Mouse (Mus musculus) embryo, embryonic 10 days (tissue): Measurements from ENCODE around the gene Cflar.
"Not testable (repeated sequence)": the region's sequence is repeated elsewhere in the genome, so short reads cannot be mapped to it uniquely, and the experiment has no call there.

ENCODE experiments used
- DNase-seq: peaks from one replicate; pipeline ENCODE4 v3.0.0-alpha.2; 2015; ENCODE audit warnings: low spot score

The Cflar gene

GRCm38 (mm10) chr1:58711365-58712016 lies at the start of gene Cflar:
TSS of gene Cflar (plus strand) at chr1:58711508.
- peak; percentile 77 for DNase-seq

GRCm38 (mm10) chr1:58662671-58663070 lies 48.6 kb upstream of the Cflar start:
- not testable (repeated sequence) for DNase-seq

- not testable (repeated sequence) for DNase-seq
Observed at GRCm38 (mm10) chr1:58663365-58663764, 47.9 kb upstream of the Cflar start.

- no peak for DNase-seq
Observed at GRCm38 (mm10) chr1:58668191-58668590, 43.1 kb upstream of the Cflar start.

- DNase-seq = not testable (repeated sequence)
Observed at GRCm38 (mm10) chr1:58669635-58670034, 41.7 kb upstream of the Cflar start.

GRCm38 (mm10) chr1:58672116-58672515 lies 39.2 kb upstream of the Cflar start:
- no peak for DNase-seq

GRCm38 (mm10) chr1:58675011-58675410 lies 36.3 kb upstream of the Cflar start:
- DNase-seq = no peak

- DNase-seq = peak; percentile 65
Observed at GRCm38 (mm10) chr1:58677575-58677974, 33.7 kb upstream of the Cflar start.

GRCm38 (mm10) chr1:58678412-58678811 lies 32.9 kb upstream of the Cflar start:
- DNase-seq = not testable (repeated sequence)

- DNase-seq = no peak
Observed at GRCm38 (mm10) chr1:58689426-58689825, 21.9 kb upstream of the Cflar start.

GRCm38 (mm10) chr1:58690006-58690744 lies 21.1 kb upstream of the Cflar start:
- no peak for DNase-seq

GRCm38 (mm10) chr1:58690834-58691488 lies 20.3 kb upstream of the Cflar start:
- DNase-seq = not testable (repeated sequence)

- DNase-seq = not testable (repeated sequence)
Observed at GRCm38 (mm10) chr1:58691718-58692117, 19.6 kb upstream of the Cflar start.

- no peak for DNase-seq
Observed at GRCm38 (mm10) chr1:58693696-58694095, 17.6 kb upstream of the Cflar start.

GRCm38 (mm10) chr1:58695810-58696209 lies 15.5 kb upstream of the Cflar start, which contains the start of gene Als2cr12:
TSS of gene Als2cr12 (minus strand) at chr1:58695989.
- not testable (repeated sequence) for DNase-seq

GRCm38 (mm10) chr1:58697607-58698006 lies 13.7 kb upstream of the Cflar start:
- DNase-seq = peak; percentile 15

- DNase-seq = no peak
Observed at GRCm38 (mm10) chr1:58698781-58699180, 12.5 kb upstream of the Cflar start.

- DNase-seq = no peak
Observed at GRCm38 (mm10) chr1:58699988-58700387, 11.3 kb upstream of the Cflar start.

- DNase-seq = not testable (repeated sequence)
Observed at GRCm38 (mm10) chr1:58700580-58701162, 10.6 kb upstream of the Cflar start.

- not testable (repeated sequence) for DNase-seq
Observed at GRCm38 (mm10) chr1:58710043-58710442, 1.3 kb upstream of the Cflar start.

GRCm38 (mm10) chr1:58710711-58711364 lies 470 bp upstream of the Cflar start:
- DNase-seq = peak; percentile 32
